Mouse (Mus musculus): Measurements from ENCODE around the gene Dennd1b. TPM values are rescaled to one million over a fixed set of nuclear protein-coding genes. Genes with fewer than 3 reads are reported as not detected.

Dennd1b gene
- polyA plus RNA-seq, 1 experiment from 2014 or later = 10.7 TPM

- 60% methylated on average over 1 of the region's 1 CpGs for WGBS
- H3K9me3 ChIP-seq (ENCODE audit: control insufficient read depth, low read length) = no peaks in the 10 kb centered on the region
- no peak overlapping the region for H3K4me2 ChIP-seq (replicated peaks; ENCODE audit: low read depth)
- no peak overlapping the region for H3K4me3 ChIP-seq (ENCODE audit: low read depth, low read length)
- H3K27ac ChIP-seq (replicated peaks) = no peak overlapping the region
- no peak overlapping the region for H3K9ac ChIP-seq (ENCODE audit: low read length)
- no peak for TF ChIP-seq CTCF (IDR thresholded peaks at IDR 0.05; ENCODE audit: low read depth)
- TF ChIP-seq EP300 (optimal IDR thresholded peaks at IDR 0.05) = no peak
- H3K27me3 ChIP-seq (ENCODE audit: control insufficient read depth, insufficient read depth, low read length) = no peaks in the 10 kb centered on the region
- DNase-seq (ENCODE audit: low spot score) = no peak
- H3K36me3 ChIP-seq (ENCODE audit: control insufficient read depth, insufficient read depth, low read length) = no peaks in the 10 kb centered on the region
- ATAC-seq (ENCODE audit: low FRiP score, low TSS enrichment) = no peak
- no peaks in the 10 kb centered on the region; the same call in 1 of the 2 replicates for H3K4me1 ChIP-seq (replicated peaks; ENCODE audit: control insufficient read depth, insufficient read depth)
These were observed 42.8 kb downstream of the Dennd1b start for GRCm38 (mm10) chr1:139006000-139006399.

- Histone ChIP-seq H3K4me2 (replicated peaks; ENCODE audit: low read depth) (no peak overlapping the region), H3K27me3 (ENCODE audit: control insufficient read depth, insufficient read depth, low read length) (no peaks in the 10 kb centered on the region), H3K9ac (ENCODE audit: low read length) (no peak overlapping the region), H3K36me3 (ENCODE audit: control insufficient read depth, insufficient read depth, low read length) (no peaks in the 10 kb centered on the region), H3K27ac (replicated peaks) (no peak overlapping the region), H3K4me1 (replicated peaks; ENCODE audit: control insufficient read depth, insufficient read depth) (no peaks in the 10 kb centered on the region; the same call in 1 of the 2 replicates), H3K9me3 (ENCODE audit: control insufficient read depth, low read length) (no peaks in the 10 kb centered on the region), H3K4me3 (ENCODE audit: low read depth, low read length) (no peak overlapping the region)
- ATAC-seq (ENCODE audit: low FRiP score, low TSS enrichment) = no peak
- no peak for DNase-seq (ENCODE audit: low spot score)
- no peak for TF ChIP-seq EP300 (optimal IDR thresholded peaks at IDR 0.05)
- 82% methylated on average over 3 of the region's 3 CpGs for WGBS
These were observed 44.2 kb downstream of the Dennd1b start for GRCm38 (mm10) chr1:139007475-139007874.

- no peak for TF ChIP-seq CTCF (IDR thresholded peaks at IDR 0.05; ENCODE audit: low read depth)
- no peak for TF ChIP-seq EP300 (optimal IDR thresholded peaks at IDR 0.05)
- Histone ChIP-seq H3K4me3 (ENCODE audit: low read depth, low read length) (no peak overlapping the region), H3K9me3 (ENCODE audit: control insufficient read depth, low read length) (no peaks in the 10 kb centered on the region), H3K4me1 (replicated peaks; ENCODE audit: control insufficient read depth, insufficient read depth) (no peaks in the 10 kb centered on the region), H3K36me3 (ENCODE audit: control insufficient read depth, insufficient read depth, low read length) (no peaks in the 10 kb centered on the region), H3K27ac (replicated peaks) (no peak overlapping the region), H3K4me2 (replicated peaks; ENCODE audit: low read depth) (no peak overlapping the region), H3K27me3 (ENCODE audit: control insufficient read depth, insufficient read depth, low read length) (no peaks in the 10 kb centered on the region), H3K9ac (ENCODE audit: low read length) (no peak overlapping the region)
- DNase-seq (ENCODE audit: low spot score) = no peak
- ATAC-seq (ENCODE audit: low FRiP score, low TSS enrichment) = no peak
- WGBS = 75% methylated on average over 5 of the region's 5 CpGs
These were observed 52.0 kb downstream of the Dennd1b start for GRCm38 (mm10) chr1:139015118-139015788.

GRCm38 (mm10) chr1:139021298-139021697 lies 58.1 kb downstream of the Dennd1b start:
- Histone ChIP-seq H3K9me3 (ENCODE audit: control insufficient read depth, low read length) (no peaks in the 10 kb centered on the region), H3K9ac (ENCODE audit: low read length) (no peak overlapping the region), H3K27me3 (ENCODE audit: control insufficient read depth, insufficient read depth, low read length) (no peaks in the 10 kb centered on the region), H3K4me1 (replicated peaks; ENCODE audit: control insufficient read depth, insufficient read depth) (no peaks in the 10 kb centered on the region), H3K4me2 (replicated peaks; ENCODE audit: low read depth) (no peak overlapping the region), H3K27ac (replicated peaks) (no peak overlapping the region), H3K36me3 (ENCODE audit: control insufficient read depth, insufficient read depth, low read length) (no peaks in the 10 kb centered on the region), H3K4me3 (ENCODE audit: low read depth, low read length) (no peak overlapping the region)
- no peak for DNase-seq (ENCODE audit: low spot score)
- WGBS = 56% methylated on average over 7 of the region's 7 CpGs
- TF ChIP-seq EP300 (optimal IDR thresholded peaks at IDR 0.05) (no peak), CTCF (IDR thresholded peaks at IDR 0.05; ENCODE audit: low read depth) (no peak)
- no peak for ATAC-seq (ENCODE audit: low FRiP score, low TSS enrichment)

- no peaks in the 10 kb centered on the region for H3K9me3 ChIP-seq (ENCODE audit: control insufficient read depth, low read length)
- H3K9ac ChIP-seq (ENCODE audit: low read length) = no peak overlapping the region
- ATAC-seq (ENCODE audit: low FRiP score, low TSS enrichment) (no peak), DNase-seq (ENCODE audit: low spot score) (no peak)
- H3K4me1 ChIP-seq (replicated peaks; ENCODE audit: control insufficient read depth, insufficient read depth) = no peaks in the 10 kb centered on the region
- no peak overlapping the region for H3K4me2 ChIP-seq (replicated peaks; ENCODE audit: low read depth)
- WGBS = 74% methylated on average over 8 of the region's 8 CpGs
- H3K36me3 ChIP-seq (ENCODE audit: control insufficient read depth, insufficient read depth, low read length) = no peaks in the 10 kb centered on the region
- no peak overlapping the region for H3K27ac ChIP-seq (replicated peaks)
- no peaks in the 10 kb centered on the region for H3K27me3 ChIP-seq (ENCODE audit: control insufficient read depth, insufficient read depth, low read length)
- H3K4me3 ChIP-seq (ENCODE audit: low read depth, low read length) = no peak overlapping the region
- no peak for TF ChIP-seq EP300 (optimal IDR thresholded peaks at IDR 0.05)
- no peak for TF ChIP-seq CTCF (IDR thresholded peaks at IDR 0.05; ENCODE audit: low read depth)
These were observed 62.8 kb downstream of the Dennd1b start for GRCm38 (mm10) chr1:139025882-139026645.

- Histone ChIP-seq H3K4me2 (replicated peaks; ENCODE audit: low read depth) (no peak overlapping the region), H3K9ac (ENCODE audit: low read length) (no peak overlapping the region), H3K36me3 (ENCODE audit: control insufficient read depth, insufficient read depth, low read length) (no peaks in the 10 kb centered on the region), H3K4me3 (ENCODE audit: low read depth, low read length) (no peak overlapping the region), H3K27me3 (ENCODE audit: control insufficient read depth, insufficient read depth, low read length) (no peaks in the 10 kb centered on the region), H3K4me1 (replicated peaks; ENCODE audit: control insufficient read depth, insufficient read depth) (no peaks in the 10 kb centered on the region; the same call in 1 of the 2 replicates), H3K9me3 (ENCODE audit: control insufficient read depth, low read length) (no peaks in the 10 kb centered on the region), H3K27ac (replicated peaks) (no peak overlapping the region)
- no peak for TF ChIP-seq EP300 (optimal IDR thresholded peaks at IDR 0.05)
- TF ChIP-seq CTCF (IDR thresholded peaks at IDR 0.05; ENCODE audit: low read depth) = no peak
- no peak for DNase-seq (ENCODE audit: low spot score)
- ATAC-seq (ENCODE audit: low FRiP score, low TSS enrichment) = no peak
These were observed 66.3 kb downstream of the Dennd1b start for GRCm38 (mm10) chr1:139029521-139029920.
